Mouse (Mus musculus) MN1 (cell line): Measurements from ENCODE around the gene Dgkd.
A peak's percentile ranks its signal among the peaks of the same experiment; 100 is the strongest.

ENCODE experiments used
- DNase-seq: peaks from one replicate; pipeline ENCODE4 v3.0.0-alpha.2; 2016; ENCODE audit warnings: low spot score

Gene Dgkd

DNA sequence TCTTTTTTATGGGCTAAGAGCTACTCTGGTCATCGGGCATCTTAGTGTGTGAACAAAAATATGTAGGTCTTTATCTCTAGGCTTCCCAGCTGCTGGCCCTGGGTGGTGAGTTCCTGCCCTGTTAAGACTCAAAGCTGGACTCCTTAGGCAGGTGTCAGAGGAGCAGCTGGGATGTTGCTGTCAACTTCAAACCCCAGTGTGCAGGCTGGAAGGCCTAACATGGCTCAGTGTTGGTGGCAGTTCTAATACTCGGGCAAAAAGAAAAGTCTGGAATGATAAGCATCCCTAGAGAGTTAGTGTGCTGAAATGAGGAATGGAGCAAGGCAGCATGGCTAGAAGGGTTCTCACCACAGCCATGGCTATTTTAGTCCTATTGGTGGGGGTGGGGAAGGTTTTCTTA, 27.8 kb downstream of the Dgkd start:
- DNase-seq = no peak

DNA sequence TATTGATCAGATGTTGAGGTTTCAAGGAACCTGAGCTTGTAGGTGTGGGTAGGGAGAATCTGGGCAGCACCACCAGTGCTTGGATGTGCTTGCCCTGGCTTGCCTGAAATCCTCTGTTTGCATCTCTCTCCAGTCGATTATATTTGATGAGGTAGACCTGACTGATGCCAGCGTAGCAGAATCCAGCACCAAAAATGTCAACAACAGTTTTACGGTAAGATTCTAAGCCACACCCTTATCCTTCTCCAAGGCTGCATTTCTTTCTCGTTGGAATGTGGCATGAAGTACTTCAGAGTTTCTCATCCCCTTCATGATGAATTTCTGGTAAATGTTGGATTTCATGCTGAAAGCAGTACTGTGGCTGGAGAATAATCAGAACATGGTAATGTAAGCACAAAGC, 28.6 kb downstream of the Dgkd start:
- no peak for DNase-seq

DNA sequence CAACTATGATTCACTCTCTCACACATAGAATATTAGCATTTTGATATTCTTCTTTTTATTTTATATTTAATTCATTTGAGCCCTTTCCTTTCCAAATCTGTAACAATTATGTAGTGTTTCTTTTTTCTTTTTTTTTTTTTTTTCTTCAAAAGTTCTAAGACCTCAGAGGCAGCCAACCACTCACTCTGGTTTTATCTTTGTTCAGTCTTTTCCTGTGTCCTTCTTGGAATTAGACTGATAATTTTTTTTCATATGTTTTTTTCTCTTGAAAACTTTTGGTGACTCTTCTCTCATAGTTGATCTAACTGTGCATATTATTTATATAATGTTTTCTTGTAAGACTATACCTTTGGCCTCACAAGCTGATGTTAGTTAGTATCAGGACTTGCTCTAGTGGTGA, 29.5 kb downstream of the Dgkd start:
- no peak for DNase-seq

DNA sequence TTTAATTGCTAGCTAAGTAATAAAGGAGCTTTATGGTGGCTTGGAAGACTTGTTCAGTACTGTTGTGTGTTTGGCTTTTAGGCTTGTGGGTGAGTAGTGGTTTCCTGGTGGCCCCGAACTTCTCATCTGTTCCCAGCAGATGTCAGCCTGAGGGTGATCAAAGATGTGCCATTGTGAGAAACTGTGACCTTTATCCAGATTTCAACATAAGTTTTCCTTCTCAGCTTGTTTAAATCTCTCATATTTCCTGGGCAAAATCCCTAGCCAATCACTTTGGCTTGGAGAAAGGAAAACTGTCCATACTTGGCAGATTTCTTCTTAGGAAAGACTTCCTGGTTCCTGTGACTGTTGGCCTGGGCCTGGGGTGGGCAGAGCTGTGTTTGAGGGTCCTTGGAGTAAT, 37.9 kb downstream of the Dgkd start:
- no peak for DNase-seq

DNA sequence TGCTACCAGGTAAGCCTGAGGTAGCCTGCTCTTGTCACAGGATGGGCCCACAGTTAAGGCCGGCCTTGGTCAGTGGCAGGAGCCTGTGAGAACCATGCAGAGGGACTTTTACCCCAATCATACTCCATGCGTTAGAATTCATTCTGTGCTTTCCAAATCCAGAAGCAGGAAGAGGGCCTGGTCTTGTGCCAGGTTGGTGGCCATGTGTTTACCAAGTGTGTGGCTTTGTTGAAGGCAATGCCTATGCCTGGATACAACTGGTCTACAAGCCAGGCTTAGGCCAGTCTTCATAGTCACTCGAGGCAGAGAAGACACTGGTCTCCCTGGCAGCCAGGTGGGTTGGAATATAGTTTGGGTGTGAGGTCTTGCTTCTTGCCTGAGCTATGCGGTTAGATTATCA, 38.5 kb downstream of the Dgkd start:
- DNase-seq = peak; percentile 46

DNA sequence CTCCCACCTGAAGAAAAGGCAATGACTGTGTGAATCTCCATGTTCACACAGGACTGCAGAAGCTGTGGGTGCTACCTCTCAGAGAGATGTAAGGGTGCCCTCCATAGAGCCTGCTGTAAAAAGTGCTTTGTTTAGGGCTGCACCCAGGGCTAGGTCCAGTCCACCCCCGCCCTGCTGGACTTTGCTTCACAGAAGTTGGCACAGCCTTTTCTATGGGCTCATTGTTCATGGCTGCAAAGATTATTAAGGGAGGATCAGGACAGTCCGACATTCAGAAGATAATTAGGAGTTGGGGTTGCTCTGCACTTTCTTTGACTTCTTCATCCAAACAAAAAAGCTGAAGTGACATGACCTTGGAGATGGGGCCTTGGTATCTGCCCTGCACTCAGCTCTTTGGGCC, 39.4 kb downstream of the Dgkd start:
- DNase-seq = no peak

DNA sequence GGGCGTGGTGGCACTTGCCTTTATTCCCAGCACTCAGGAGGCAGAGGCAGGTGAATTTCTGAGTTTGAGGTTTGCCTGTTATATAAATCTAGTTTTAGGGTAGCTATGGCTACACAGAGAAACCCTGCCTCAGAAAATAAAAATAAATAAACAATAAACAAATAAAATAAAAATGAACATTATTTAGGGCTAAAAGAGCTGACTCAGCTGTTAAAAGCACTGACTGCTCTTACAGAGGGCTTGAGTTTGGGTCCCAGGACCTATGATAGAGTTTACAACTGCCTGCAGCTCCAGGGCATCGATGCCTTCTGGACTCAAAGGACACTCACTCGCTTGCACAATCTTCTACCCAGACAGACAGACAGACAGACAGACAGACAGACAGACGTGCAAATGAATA, 40.3 kb downstream of the Dgkd start:
- no peak for DNase-seq

DNA sequence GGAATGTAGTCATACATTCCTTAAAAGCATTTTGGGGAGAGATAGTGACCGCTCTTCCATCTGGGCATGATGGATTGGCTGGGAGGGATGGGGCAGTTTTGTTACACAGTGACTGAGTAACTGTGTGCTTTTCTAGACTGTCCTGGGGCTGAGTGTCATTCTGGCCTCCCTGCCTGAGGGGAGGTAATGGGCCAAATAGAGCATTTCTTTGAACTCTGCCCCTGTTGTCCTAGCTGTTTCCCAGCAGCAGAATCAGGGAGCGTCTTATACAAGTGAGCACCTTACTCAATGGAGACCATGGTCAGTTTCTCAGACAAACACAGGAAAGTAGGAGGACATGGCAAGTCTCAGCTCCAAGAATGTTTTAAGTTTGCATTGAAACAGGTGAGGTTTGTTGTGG, 43.8 kb downstream of the Dgkd start:
- DNase-seq = no peak

DNA sequence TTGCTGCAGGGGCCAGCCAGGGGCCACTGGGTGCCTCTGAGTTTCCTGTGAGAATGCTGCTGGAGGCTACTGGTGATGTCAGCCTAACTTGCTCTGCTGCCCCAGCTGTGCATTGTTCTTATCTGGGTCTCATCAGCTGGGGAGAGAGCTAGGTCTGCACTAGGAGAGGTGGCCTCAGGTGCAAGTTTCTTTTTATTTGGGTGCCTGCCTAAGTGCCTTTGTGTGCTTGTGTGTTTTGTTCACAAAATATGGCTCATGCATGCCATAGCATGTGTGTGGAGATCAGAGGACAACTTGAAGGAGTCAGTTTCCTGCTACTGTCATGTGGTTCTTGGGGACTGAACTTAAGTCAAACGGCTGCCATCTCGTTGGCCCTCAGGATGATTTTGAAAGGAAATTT, 46.6 kb downstream of the Dgkd start:
- no peak for DNase-seq

DNA sequence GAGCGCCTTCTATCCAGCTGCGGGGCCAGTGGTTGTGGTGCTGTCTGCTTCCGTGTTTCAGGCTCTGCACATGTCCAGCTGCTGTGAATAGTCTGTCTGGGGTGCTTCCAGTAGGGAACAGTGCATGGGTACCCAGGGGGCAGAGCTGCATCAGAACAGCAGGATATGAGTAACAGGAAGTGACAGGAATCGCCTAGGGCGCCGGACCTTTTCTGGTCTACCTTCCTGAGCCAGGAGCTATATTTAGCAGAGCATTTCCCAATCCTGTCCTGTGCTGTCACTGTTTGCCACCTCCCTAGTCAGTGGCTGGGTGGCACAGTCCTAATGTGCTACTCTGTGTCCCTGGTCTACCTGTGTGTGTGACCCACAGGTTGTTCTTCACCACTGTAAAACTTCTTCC, 47.9 kb downstream of the Dgkd start:
- no peak for DNase-seq

DNA sequence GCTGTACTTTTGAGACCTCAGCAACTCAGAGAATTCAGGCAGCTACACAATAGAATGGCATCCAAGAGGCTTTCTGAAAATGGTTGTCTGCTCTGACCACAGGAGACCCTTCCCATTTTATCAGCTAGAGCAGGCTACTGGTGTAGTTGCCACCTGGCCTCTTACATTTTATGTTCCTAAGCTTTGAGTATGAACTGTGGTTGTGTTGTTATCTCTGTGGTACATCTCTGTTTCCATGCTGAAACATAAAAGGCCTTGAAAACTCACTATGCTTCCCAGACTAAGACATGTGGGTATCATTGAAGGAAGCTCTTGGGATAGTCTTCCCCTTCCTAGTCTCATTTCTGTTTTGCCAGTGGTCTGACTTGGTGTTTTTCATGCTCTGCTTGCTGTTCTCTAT, 49.1 kb downstream of the Dgkd start:
- DNase-seq = no peak

DNA sequence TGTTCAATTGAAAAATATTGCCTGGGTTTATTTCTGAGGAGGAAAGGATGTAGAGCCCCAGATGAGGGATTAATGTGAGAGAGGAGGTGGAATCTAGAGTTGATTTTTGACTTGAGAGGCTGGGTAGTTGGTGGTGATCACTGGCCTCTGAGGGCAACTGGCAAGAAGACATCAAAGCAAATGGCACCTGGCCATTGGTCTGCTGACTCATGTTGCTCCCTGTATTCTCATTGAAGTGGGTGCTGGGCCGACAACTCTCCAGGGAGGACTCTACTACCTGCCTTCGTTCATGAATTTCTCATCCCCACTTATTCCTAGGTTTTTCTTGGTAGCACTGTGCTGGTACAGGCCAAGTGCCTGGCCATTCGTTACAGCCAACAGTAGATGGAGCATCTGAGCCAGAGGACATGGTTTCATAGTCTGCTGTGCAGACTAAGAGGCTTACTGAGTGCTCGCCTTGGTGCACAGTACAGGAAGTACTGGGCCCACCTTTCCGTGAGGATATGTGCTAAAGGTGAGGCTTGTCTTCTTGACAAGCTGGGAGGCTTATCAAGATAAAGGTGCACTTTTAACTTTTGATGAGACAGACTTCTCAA, 53.4 kb downstream of the Dgkd start:
- DNase-seq = no peak

DNA sequence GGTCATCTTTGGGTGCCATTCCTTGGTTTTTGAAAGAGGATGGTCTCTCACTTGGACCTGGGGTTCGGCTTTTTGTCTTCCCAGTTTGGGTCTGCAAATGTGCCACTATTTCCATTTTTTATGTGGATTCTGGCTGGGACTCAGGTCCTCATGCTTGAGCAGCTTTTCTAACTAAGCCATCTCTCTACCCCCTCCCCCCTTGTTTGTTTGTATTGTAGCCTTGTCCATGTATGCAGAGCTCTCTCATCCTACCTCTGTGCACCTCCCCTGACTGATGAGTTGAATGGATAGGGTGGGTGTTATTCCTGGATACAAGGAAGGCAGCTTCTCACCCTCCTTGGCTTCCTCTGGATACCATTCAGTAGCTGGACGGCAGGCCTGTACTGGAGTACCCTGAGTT, 54.9 kb downstream of the Dgkd start:
- no peak for DNase-seq

DNA sequence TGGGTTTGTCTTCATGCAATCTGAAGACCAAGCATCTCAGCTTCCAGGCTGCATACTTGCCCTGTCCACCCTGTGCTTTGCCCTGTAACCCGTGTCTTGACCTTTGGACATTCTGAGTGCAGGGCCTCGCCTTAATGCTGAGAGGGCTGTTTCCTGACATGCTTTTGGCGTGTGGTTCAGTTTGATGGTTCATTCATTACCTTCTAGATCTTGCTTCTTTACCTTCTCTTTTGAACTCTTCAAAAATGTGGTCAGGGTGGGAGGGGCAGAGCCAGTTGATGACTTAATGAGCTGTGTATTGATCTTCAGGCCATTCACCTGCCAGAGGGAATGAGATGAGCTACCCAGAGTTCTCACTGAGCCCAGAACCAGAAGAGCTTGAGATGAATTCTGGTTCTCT, 55.6 kb downstream of the Dgkd start:
- no peak for DNase-seq

DNA sequence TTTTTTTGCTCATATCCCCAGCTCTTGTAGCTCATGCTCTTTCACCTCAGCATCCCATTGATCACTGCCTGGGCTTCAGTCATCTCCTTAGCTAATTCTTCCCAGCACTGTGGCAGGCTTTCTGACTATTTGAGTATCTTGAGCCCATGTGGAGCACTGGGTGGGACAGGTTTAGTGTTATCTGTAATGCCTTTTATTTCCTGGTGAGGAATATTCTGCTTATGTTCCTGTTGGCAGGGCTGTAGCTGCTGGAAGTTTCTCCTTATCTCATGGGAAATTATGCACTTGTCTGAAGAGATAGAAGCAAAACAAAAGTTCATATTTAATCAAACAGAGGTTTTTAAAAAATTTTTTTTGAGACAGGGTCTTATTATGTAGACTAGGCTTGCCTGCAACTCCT, 56.5 kb downstream of the Dgkd start:
- DNase-seq = no peak

DNA sequence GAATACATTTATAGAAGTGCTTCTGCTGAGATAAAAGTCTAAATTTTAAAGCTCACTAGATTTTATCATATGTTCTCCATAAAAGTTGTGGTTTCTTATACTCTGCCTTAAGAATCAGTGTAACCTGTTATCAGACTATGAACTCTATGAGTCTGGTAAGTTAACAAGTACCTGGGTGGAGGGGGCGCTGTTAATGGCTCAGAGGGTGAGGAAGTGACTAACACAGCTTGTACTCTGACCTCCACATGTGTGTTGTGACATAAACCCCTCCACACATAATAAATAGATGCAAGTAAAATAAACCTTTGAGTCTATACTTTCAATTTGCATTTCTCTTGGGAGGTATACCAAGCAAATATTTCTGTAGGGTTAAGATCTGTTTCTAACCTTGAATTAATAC, 57.3 kb downstream of the Dgkd start:
- DNase-seq = no peak

DNA sequence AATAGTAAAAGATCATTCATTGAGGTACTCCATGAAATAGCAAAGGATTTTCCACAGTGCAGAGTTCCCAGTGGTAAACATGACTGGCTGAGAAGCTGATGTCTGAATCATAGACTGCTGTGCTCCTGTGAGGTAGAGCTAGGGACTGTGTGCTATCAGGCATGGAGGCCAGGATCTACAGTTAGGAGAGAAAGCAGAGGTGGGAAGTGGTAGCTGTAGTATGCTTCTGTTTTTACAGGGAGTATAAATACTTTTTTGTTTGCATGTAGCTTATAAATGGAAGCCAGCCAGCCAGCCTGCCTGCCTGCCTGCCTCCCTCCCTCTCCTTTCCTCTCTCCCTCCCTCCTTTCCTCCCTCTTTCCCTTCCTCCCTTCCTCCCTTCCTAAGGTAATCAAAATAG, 60.3 kb downstream of the Dgkd start:
- DNase-seq = no peak

DNA sequence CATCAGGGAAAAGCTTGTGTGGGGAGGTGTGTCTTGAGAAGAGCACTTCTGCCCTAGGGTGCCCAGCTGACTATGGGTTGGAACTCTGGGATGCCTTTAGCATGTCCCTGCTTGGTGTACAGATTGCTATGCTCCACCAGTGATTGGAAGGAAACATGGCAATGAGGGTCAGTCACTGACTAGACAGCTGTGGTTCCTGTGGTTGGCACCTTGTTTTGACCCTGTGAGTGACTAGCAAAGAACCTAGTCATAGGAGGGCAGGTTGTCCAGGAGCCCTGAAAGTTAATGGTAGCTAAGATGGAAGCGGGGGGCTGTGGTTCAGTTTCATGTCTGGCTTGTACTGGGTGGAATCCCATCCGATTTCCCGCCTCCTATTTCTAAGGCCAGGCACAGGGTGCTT, 64.3 kb downstream of the Dgkd start:
- no peak for DNase-seq

DNA sequence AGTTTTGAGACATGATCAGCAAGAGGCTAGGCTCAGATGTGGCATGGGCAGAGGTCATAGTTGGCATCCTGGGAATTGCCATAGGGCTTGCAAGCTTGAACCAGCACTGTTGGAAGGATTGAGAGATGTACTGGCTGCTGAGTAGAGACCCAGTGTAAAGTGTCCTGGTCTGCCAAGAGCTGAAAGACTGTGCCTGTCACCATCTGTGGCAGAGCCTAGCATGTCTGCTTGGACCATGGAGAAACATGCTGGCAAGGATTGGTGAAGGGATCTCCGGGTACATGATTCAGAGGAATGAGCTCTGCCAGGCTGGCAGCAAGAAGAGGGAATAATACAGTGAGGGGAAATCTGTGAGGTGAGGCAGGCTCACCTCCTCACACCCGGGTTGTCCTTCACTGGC, 65.0 kb downstream of the Dgkd start:
- DNase-seq = no peak

DNA sequence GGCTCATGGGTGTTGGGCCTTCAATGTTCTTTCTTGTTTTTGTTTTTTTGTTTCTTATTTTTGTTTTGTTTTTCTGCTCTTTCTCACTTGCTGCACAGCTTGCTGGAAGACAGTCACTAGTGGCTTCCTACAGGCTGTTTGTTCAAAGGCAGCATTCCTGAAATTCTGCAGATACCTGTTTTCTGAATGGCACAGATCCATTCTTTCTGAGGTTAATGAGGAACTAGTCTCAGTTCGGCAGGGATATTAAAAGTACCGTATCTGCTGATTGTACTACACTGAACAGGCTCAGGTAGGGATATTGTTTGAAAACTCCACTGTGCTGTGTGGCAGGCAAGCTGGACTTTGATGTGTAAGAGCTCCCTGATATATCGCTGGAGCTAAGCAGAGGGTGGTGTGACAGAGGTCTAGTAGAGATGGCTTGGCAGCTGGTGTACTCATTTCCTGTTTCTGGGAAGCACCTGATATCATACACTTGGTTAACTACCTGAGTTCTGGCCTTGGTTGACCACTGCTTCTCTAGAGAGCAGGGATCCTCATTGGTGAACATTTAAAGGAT, 67.0 kb downstream of the Dgkd start:
- no peak for DNase-seq

DNA sequence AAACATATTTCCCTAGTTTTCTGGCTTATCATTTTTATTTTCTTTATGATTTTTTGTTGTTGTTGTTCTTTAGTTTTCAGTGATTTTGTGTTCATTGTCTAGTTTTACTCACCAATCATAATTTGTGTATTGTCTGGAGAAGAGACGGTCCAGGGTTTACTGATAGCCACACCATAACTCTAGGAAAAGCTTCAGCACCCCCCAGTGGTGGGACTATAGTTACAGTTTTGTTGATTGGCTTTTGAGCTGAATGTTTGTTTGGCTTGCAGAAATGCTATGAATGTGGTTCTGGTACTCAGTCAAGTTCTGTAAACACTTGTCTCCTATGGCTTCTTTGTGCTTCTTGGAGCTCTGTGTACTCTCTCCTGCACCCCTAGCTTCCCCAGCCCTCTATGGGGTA, 69.6 kb downstream of the Dgkd start:
- peak; percentile 32 for DNase-seq

DNA sequence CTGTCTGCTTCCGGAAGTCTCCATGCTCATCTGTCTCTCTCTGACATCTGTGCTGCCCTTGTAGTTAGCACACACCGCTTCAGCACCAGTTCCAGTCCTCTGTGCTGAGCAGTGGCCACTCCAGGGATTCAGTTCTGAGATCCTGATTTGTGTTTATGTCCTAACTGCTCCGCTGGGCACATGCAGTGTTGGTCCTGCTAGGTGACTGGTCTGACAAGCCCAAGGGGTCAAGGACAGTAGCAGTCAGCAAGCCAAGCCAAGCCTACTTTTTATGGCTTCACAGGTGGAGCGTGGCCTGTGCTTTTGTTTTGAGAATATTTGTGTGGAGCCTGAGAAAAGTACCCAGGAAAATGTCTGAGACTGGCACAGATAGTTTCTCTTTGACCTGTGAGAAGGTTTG, 71.8 kb downstream of the Dgkd start:
- DNase-seq = no peak

DNA sequence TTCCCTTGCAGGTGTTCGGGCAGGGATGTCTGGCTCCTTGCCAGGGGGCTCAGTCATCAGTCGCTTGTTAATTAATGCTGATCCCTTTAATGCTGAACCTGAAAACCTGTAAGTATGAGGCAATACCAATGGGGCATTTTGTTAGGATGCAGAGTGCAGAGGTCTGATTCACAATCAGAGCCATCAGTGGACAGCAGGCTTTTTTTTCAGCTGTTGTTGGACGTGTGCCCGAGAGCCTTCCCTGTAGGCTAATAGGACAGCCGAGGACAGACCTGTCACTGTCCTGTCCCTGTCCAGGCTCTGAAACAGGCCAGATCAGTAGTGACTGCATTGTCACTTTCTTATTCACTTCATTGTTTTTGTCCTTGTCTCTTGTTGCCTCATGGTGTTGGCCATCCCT, 76.6 kb downstream of the Dgkd start:
- DNase-seq = peak; percentile 83

DNA sequence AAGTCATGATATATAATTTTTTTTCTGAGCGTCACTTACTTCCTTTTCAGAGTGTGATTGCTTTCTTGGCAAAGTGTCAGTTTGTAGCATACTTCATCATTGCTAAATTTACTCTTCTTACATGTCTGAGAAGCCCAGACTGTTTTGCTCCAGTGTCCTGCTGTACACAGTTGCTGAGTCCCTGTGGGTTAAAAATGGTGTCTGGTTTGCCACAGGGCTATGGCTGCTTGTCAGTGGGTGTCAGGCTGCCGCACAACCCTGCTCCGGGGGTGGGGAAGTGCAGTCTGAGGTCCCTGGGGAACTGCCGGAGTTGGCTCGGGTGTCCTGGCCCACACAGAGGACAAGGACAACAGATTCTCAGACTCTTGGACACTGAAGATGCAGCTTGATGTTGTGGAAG, 80.0 kb downstream of the Dgkd start:
- DNase-seq = no peak

DNA sequence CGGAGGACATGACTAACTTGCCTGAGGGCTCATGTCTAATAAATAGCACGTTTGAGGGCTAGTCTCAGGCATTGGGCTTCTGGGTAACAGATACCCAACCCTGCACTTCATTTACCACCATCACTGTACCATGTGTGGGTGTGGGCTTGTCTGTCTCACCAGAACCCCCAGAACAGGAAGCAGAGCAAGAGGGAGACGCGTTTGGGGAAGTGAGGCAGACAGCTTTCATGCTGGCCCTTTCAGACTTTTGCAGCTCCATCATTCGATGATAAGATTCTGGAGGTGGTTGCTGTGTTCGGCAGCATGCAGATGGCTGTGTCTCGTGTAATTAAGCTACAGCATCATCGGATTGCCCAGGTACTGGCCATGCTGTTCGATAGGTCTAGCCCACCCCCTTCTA, 82.0 kb downstream of the Dgkd start:
- no peak for DNase-seq
